Mouse (Mus musculus) E14TG2a.4 (cell line): Measurements from ENCODE around the gene Gm609.

Experiments
- H3K27me3 ChIP-seq: 2 replicates; pipeline ENCODE4 v1.6.1; 2014; ENCODE audit warnings: low read length, control low read depth; ENCODE audit not compliant: insufficient read depth
- H3K36me3 ChIP-seq: 2 replicates; pipeline ENCODE4 v1.6.1; 2014; ENCODE audit warnings: low read length, control low read depth; ENCODE audit not compliant: insufficient read depth
- H3K4me1 ChIP-seq: replicated peaks from 2 replicates; pipeline ENCODE4 v1.6.1; 2014; ENCODE audit warnings: low read depth, low read length, control low read depth
- H3K4me3 ChIP-seq: replicated peaks from 2 replicates; pipeline ENCODE4 v1.5.1; 2014; ENCODE audit warnings: mild to moderate bottlenecking, low read length
- H3K9me3 ChIP-seq: 2 replicates; pipeline ENCODE4 v1.6.1; 2014; ENCODE audit warnings: low read length, control low read depth
- CTCF ChIP-seq: conservative IDR thresholded peaks from 2 replicates; pipeline ENCODE4 v1.5.1; 2014; ENCODE audit warnings: low read length
- NANOG ChIP-seq: IDR thresholded peaks from 2 replicates; pipeline ENCODE4 v1.6.1; 2014; ENCODE audit warnings: borderline replicate concordance, low read length, mixed read lengths
- POU5F1 ChIP-seq: IDR thresholded peaks from 2 replicates; pipeline ENCODE4 v1.6.1; 2014; ENCODE audit warnings: low read length, borderline replicate concordance

The Gm609 gene

GRCm38 (mm10) chr16:45389041-45389440, 103.7 kb downstream of the Gm609 start:
- H3K36me3 ChIP-seq = no peaks in the 10 kb centered on the region
- H3K27me3 ChIP-seq = no peaks in the 10 kb centered on the region
- H3K4me1 ChIP-seq = no peaks in the 10 kb centered on the region
- no peak for TF ChIP-seq NANOG
- no peak for TF ChIP-seq CTCF
- TF ChIP-seq POU5F1 = no peak
- H3K9me3 ChIP-seq = no peaks in the 10 kb centered on the region
- no peak overlapping the region for H3K4me3 ChIP-seq

GRCm38 (mm10) chr16:45381811-45382210, 111.0 kb downstream of the Gm609 start:
- Histone ChIP-seq H3K4me3 (no peak overlapping the region), H3K27me3 (no peaks in the 10 kb centered on the region), H3K9me3 (no peaks in the 10 kb centered on the region), H3K4me1 (no peaks in the 10 kb centered on the region), H3K36me3 (no peaks in the 10 kb centered on the region)
- TF ChIP-seq POU5F1 (no peak), CTCF (no peak), NANOG (no peak)

- H3K9me3 ChIP-seq = no peaks in the 10 kb centered on the region
- H3K4me1 ChIP-seq = no peaks in the 10 kb centered on the region
- no peaks in the 10 kb centered on the region for H3K36me3 ChIP-seq
- TF ChIP-seq NANOG (no peak), POU5F1 (no peak), CTCF (no peak)
- no peaks in the 10 kb centered on the region for H3K27me3 ChIP-seq
- no peak overlapping the region for H3K4me3 ChIP-seq
Observed at GRCm38 (mm10) chr16:45378959-45379358, 113.8 kb downstream of the Gm609 start.

GRCm38 (mm10) chr16:45378147-45378943, 114.4 kb downstream of the Gm609 start:
- no peaks in the 10 kb centered on the region for H3K4me1 ChIP-seq

GRCm38 (mm10) chr16:45377332-45377731, 115.4 kb downstream of the Gm609 start:
- Histone ChIP-seq H3K4me1 (no peaks in the 10 kb centered on the region), H3K27me3 (no peaks in the 10 kb centered on the region), H3K36me3 (no peaks in the 10 kb centered on the region), H3K4me3 (no peak overlapping the region), H3K9me3 (no peaks in the 10 kb centered on the region)
- TF ChIP-seq POU5F1 (no peak), CTCF (no peak), NANOG (no peak)

More at GRCm38 (mm10) chr16:45378147-45378943, 114.4 kb downstream of the Gm609 start:
- TF ChIP-seq POU5F1 = no peak
- TF ChIP-seq CTCF = no peak
- TF ChIP-seq NANOG = no peak
- Histone ChIP-seq H3K9me3 (no peaks in the 10 kb centered on the region), H3K27me3 (no peaks in the 10 kb centered on the region), H3K36me3 (no peaks in the 10 kb centered on the region), H3K4me3 (no peak overlapping the region)

- H3K9me3 ChIP-seq = no peaks in the 10 kb centered on the region
- no peak overlapping the region for H3K4me3 ChIP-seq
- H3K27me3 ChIP-seq = no peaks in the 10 kb centered on the region
- no peaks in the 10 kb centered on the region for H3K4me1 ChIP-seq
- H3K36me3 ChIP-seq = no peaks in the 10 kb centered on the region
- TF ChIP-seq CTCF (no peak), NANOG (no peak), POU5F1 (no peak)
Observed at GRCm38 (mm10) chr16:45376812-45377211, 116.0 kb downstream of the Gm609 start.

GRCm38 (mm10) chr16:45376294-45376693, 116.5 kb downstream of the Gm609 start:
- Histone ChIP-seq H3K4me3 (no peak overlapping the region), H3K4me1 (no peaks in the 10 kb centered on the region), H3K27me3 (no peaks in the 10 kb centered on the region), H3K36me3 (no peaks in the 10 kb centered on the region), H3K9me3 (no peaks in the 10 kb centered on the region)
- TF ChIP-seq CTCF = no peak
- no peak for TF ChIP-seq NANOG

- H3K36me3 ChIP-seq = no peaks in the 10 kb centered on the region
- no peaks in the 10 kb centered on the region for H3K27me3 ChIP-seq
- TF ChIP-seq POU5F1 (no peak), CTCF (no peak), NANOG (no peak)
- H3K9me3 ChIP-seq = no peaks in the 10 kb centered on the region
- no peaks in the 10 kb centered on the region for H3K4me1 ChIP-seq
- H3K4me3 ChIP-seq = no peak overlapping the region
Observed at GRCm38 (mm10) chr16:45375506-45376225, 117.1 kb downstream of the Gm609 start.
